In genomic region chr11:8566250-8566853, GRCm38 (mm10) we compare ENCODE assay signal across 9 mouse cellular contexts.
DNase-seq lines count a peak whose midpoint lies in the region; ATAC-seq and TF ChIP-seq lines count a peak whose summit lies in the region.
"Had no signal": no experiment of that assay in that cellular context is flagged by ENCODE, and none has a peak within 500 bp of the region (broad histone marks: within the 10 kb centered on the region; RNA-seq: fewer than 3 reads in every experiment).

No protein-coding gene starts in this region.

- H3K9me3 ChIP-seq in E14TG2a.4 (ENCODE audit: low read length): no peaks in the 10 kb centered on the region
- H3K9me3 ChIP-seq in kidney, embryonic 16.5 days (ENCODE audit: low read length): peaks cover 5% of the 10 kb centered on the region
- no peaks in the 10 kb centered on the region for H3K9me3 ChIP-seq in kidney, embryonic 14.5 days (ENCODE audit: control insufficient read depth, low read length)

- H3K4me2 ChIP-seq in kidney, embryonic 16.5 days (replicated peaks; ENCODE audit: low read depth, low read length): no peak overlapping the region
- H3K4me2 ChIP-seq in kidney, embryonic 14.5 days (replicated peaks; ENCODE audit: low read depth, low read length): no peak overlapping the region

- H3K27me3 ChIP-seq in E14TG2a.4 (ENCODE audit: insufficient read depth, low read length): no peaks in the 10 kb centered on the region
- H3K27me3 ChIP-seq in kidney, embryonic 16.5 days (ENCODE audit: insufficient read depth, low read length): no peaks in the 10 kb centered on the region
- H3K27me3 ChIP-seq in kidney, embryonic 14.5 days (ENCODE audit: control insufficient read depth, insufficient read depth, low read length): no peaks in the 10 kb centered on the region

- intact Hi-C loops in left cerebral cortex, postnatal 10 days (cut with DNase I): no loop called here

- peak; percentile 22 to 25 for DNase-seq in left cerebral cortex, postnatal 10 days (ENCODE audit: extremely low spot score in 1 of 2, low spot score in 2 of 2)
- no peak for DNase-seq in left cerebral cortex, adult 9 months (ENCODE audit: low spot score in 2 of 2)
- DNase-seq: cerebellum, adult 9-10 months; kidney, postnatal 25 days had no signal

- ATAC-seq in megakaryocyte progenitor cell, adult 5-6 weeks (replicated peaks; ENCODE audit: poor library complexity): peak; percentile 79
- ATAC-seq in kidney, embryonic 16.5 days (ENCODE audit: low FRiP score, low TSS enrichment): no peak
- ATAC-seq in kidney, embryonic 14.5 days (ENCODE audit: low FRiP score, low TSS enrichment): no peak

- peaks cover 96% of the 10 kb centered on the region for H3K4me1 ChIP-seq in E14TG2a.4 (replicated peaks; ENCODE audit: low read depth, low read length)
- peaks cover 4% of the 10 kb centered on the region; the same call in 1 of the 2 replicates for H3K4me1 ChIP-seq in bone marrow, adult 2 months (ENCODE audit: control insufficient read depth, insufficient read depth, low read length)
- peaks cover 16% of the 10 kb centered on the region for H3K4me1 ChIP-seq in kidney, embryonic 16.5 days (ENCODE audit: insufficient read depth, low read length)
- peaks cover 13% of the 10 kb centered on the region for H3K4me1 ChIP-seq in kidney, embryonic 14.5 days (ENCODE audit: control insufficient read depth, insufficient read depth, low read length)

- peak; percentile 73 for TF ChIP-seq CTCF in E14TG2a.4 (conservative IDR thresholded peaks at IDR 0.05; ENCODE audit: low read length)
- TF ChIP-seq CTCF in bone marrow, adult 2 months (IDR thresholded peaks at IDR 0.05; ENCODE audit: control insufficient read depth, insufficient read depth, low read length): peak; percentile 38; the same call in 1 of the 2 replicates

- 16% methylated on average over 3 of the region's 3 CpGs for WGBS in bone marrow, adult 2 months
- 89% methylated on average over 3 of the region's 3 CpGs for WGBS in kidney, embryonic 16.5 days
- 90% methylated on average over 3 of the region's 3 CpGs for WGBS in kidney, embryonic 14.5 days

- peak overlapping the region; percentile 64; the same call in 1 of the 2 replicates for H3K4me3 ChIP-seq in E14TG2a.4 (replicated peaks; ENCODE audit: low read length)
- no peak overlapping the region for H3K4me3 ChIP-seq in bone marrow, adult 2 months (replicated peaks; ENCODE audit: control insufficient read depth, low read depth, low read length)
- no peak overlapping the region for H3K4me3 ChIP-seq in kidney, embryonic 16.5 days (ENCODE audit: low read length)
- H3K4me3 ChIP-seq in kidney, embryonic 14.5 days (ENCODE audit: low read length): no peak overlapping the region

- H3K27ac ChIP-seq in bone marrow, adult 2 months (ENCODE audit: control insufficient read depth, insufficient read depth, low read depth, low read length, poor library complexity): no peak overlapping the region
- no peak overlapping the region for H3K27ac ChIP-seq in kidney, embryonic 16.5 days (ENCODE audit: low read length)
- no peak overlapping the region for H3K27ac ChIP-seq in kidney, embryonic 14.5 days (ENCODE audit: low read depth, low read length)

- H3K9ac ChIP-seq in kidney, embryonic 16.5 days (replicated peaks; ENCODE audit: low read length): no peak overlapping the region
- no peak overlapping the region for H3K9ac ChIP-seq in kidney, embryonic 14.5 days (ENCODE audit: low read depth, low read length)

- H3K36me3 ChIP-seq in E14TG2a.4 (ENCODE audit: insufficient read depth, low read length): peaks cover 89% of the 10 kb centered on the region
- peaks cover 11% of the 10 kb centered on the region for H3K36me3 ChIP-seq in kidney, embryonic 16.5 days (ENCODE audit: insufficient read depth, low read length)
- H3K36me3 ChIP-seq in kidney, embryonic 14.5 days (ENCODE audit: control insufficient read depth, insufficient read depth, low read length): peaks cover 4% of the 10 kb centered on the region; the same call in 1 of the 2 replicates

- TF ChIP-seq POLR2A in bone marrow, adult 2 months (IDR thresholded peaks at IDR 0.05; ENCODE audit: borderline replicate concordance, control insufficient read depth, low read depth, low read length): no peak

Comparison
In these comparisons a context has a peak if more than half of its experiments do, and no peak if none do; other contexts are left out.
1. DNase-seq: peak in left cerebral cortex, postnatal 10 days (2 of 2); none in left cerebral cortex, adult 9 months (0 of 2).